Mouse (Mus musculus) erythroblast, embryonic 14.5 days (primary cell): ENCODE measurements around the gene Olfr204. TPM values are rescaled to one million over a fixed set of nuclear protein-coding genes. Genes with fewer than 3 reads are reported as not detected.

Experiments used
- polyA plus RNA-seq: library from polyadenylated mRNA; stranded (reverse); fragments of >175 nt; gene quantifications from 2 replicates; pipeline ENCODE4 v1.2.3, GENCODE M21; 2012

Gene Olfr204
- polyA plus RNA-seq, 1 experiment: not detected

Other genes with a start within 250 kb of the Olfr204 start
- not detected in 2 replicates for gene Olfr190, start 240.2 kb downstream of the Olfr204 start, polyA plus RNA-seq
- not detected in 2 replicates for gene Olfr191, start 228.4 kb downstream of the Olfr204 start, polyA plus RNA-seq
- gene Olfr193, start 206.4 kb downstream of the Olfr204 start, polyA plus RNA-seq: not detected in 2 replicates
- gene Olfr194, start 197.2 kb downstream of the Olfr204 start, polyA plus RNA-seq: not detected in 2 replicates
- not detected in 2 replicates for gene Olfr195, start 171.2 kb downstream of the Olfr204 start, polyA plus RNA-seq
- not detected in 2 replicates for gene Olfr196, start 147.8 kb downstream of the Olfr204 start, polyA plus RNA-seq
- not detected in 2 replicates for gene Olfr198, start 114.7 kb downstream of the Olfr204 start, polyA plus RNA-seq
- gene Olfr199, start 98.5 kb downstream of the Olfr204 start, polyA plus RNA-seq: not detected in 2 replicates
- gene Olfr201, start 45.6 kb downstream of the Olfr204 start, polyA plus RNA-seq: not detected in 2 replicates
- gene Olfr202, start 31.5 kb downstream of the Olfr204 start, polyA plus RNA-seq: not detected in 2 replicates
- not detected in 2 replicates for gene Olfr203, start 19.4 kb downstream of the Olfr204 start, polyA plus RNA-seq
- gene Olfr205, start 12.9 kb upstream of the Olfr204 start, polyA plus RNA-seq: not detected in 2 replicates
- gene Olfr206, start 31.0 kb upstream of the Olfr204 start, polyA plus RNA-seq: not detected in 2 replicates
- gene Olfr209, start 45.7 kb upstream of the Olfr204 start, polyA plus RNA-seq: not detected in 2 replicates
- 0.01 TPM in 1 of 2 replicates, not detected in the other for gene Gabrr3, start 89.1 kb upstream of the Olfr204 start, polyA plus RNA-seq
- gene Riox2, start 153.5 kb upstream of the Olfr204 start, polyA plus RNA-seq: 0.15 and 0.16 TPM in 2 replicates